Mouse (Mus musculus): ENCODE results near the gene Larp6.

Gene Larp6

GRCm38 (mm10) chr9:60759436-60760007 is 46.7 kb downstream of the Larp6 start:
- DNase-seq (ENCODE audit: low spot score) = no peak

GRCm38 (mm10) chr9:60765181-60765580 is 52.4 kb downstream of the Larp6 start:
- DNase-seq (ENCODE audit: low spot score) = no peak

- no peak for DNase-seq (ENCODE audit: low spot score)
Measured at GRCm38 (mm10) chr9:60768393-60768792, 55.6 kb downstream of the Larp6 start.

GRCm38 (mm10) chr9:60769711-60770111 is 56.9 kb downstream of the Larp6 start:
- DNase-seq (ENCODE audit: low spot score) = no peak

- DNase-seq (ENCODE audit: low spot score) = no peak
Measured at GRCm38 (mm10) chr9:60773713-60774112, 60.9 kb downstream of the Larp6 start.

- DNase-seq (ENCODE audit: low spot score) = no peak
Measured at GRCm38 (mm10) chr9:60776899-60777298, 64.1 kb downstream of the Larp6 start.

GRCm38 (mm10) chr9:60782057-60782789 is 69.4 kb downstream of the Larp6 start:
- no peak for DNase-seq (ENCODE audit: low spot score)

- DNase-seq (ENCODE audit: low spot score) = no peak
Measured at GRCm38 (mm10) chr9:60785069-60785468, 72.3 kb downstream of the Larp6 start.

- DNase-seq (ENCODE audit: low spot score) = no peak
Measured at GRCm38 (mm10) chr9:60787517-60788110, 74.8 kb downstream of the Larp6 start.
